Mouse (Mus musculus): ENCODE measurements around the gene Timm8a1.

DNA sequence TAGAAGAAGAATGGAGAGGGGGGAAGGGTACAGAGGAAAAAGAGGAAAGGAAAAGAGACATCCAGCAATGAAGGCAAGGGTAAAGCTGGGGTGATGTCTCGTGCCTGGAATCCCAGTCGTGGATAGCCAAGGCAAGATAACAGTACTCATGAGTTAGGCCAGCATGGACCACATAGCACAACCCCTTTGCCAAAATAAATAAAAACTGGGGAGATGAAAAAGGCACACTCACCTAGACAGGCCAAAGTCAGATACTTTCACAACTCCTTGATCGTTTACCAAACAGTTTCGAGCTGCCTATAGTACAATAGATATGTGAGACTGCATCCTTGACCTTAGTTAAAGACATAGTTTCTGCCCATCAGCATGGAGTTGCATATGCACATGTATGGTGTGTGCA, 5.7 kb upstream of the Timm8a1 start:
- TF ChIP-seq CTCF (IDR thresholded peaks at IDR 0.05; ENCODE audit: insufficient read depth, low read depth, low read length) (no peak), POLR2A (IDR thresholded peaks at IDR 0.05; ENCODE audit: insufficient read depth, low read depth, low read length) (no peak)
